Mouse (Mus musculus) megakaryocyte, embryonic 14.5 days (primary cell): ENCODE measurements around the gene Atxn7l1.

ENCODE experiments used
- FLI1 ChIP-seq: IDR thresholded peaks from 2 replicates; pipeline ENCODE4 v1.6.1; 2012; ENCODE audit warnings: low read length, inconsistent platforms, mixed read lengths
- GATA1 ChIP-seq: IDR thresholded peaks from 3 replicates; pipeline ENCODE4 v1.6.1; 2012; ENCODE audit warnings: mixed read lengths, low read length, inconsistent platforms, borderline replicate concordance

GRCm38 (mm10) chr12:33285354-33285753, 137.9 kb downstream of the Atxn7l1 start:
- TF ChIP-seq GATA1 (no peak), FLI1 (no peak)
